Mouse (Mus musculus) embryo, embryonic 9.5 days (tissue): ENCODE measurements around the gene Entpd3.
A peak's percentile ranks its signal among the peaks of the same experiment; 100 is the strongest.

Experiments
- DNase-seq: peaks from one replicate; pipeline ENCODE4 v3.0.0-alpha.2; 2017; ENCODE audit errors: extremely low spot score

The Entpd3 gene

DNA sequence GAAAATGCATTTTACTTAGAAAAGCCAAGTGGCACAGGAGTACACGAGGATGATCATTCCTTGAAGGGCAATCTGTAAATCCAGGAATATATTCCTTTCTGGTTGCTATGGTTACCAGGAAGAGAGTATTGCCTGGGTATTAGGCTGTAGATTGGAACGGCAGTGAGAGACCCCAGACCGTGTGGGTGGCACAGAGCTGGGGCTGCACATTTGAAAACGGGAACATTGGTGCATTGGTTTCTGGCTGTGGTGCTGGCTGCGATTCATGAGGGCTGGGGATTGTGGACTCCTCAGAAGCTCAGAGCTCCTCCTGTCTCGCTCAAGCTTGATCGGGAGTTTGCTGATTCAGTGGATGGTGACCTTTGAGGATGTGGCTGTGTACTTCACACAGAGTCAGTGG, 40.2 kb downstream of the Entpd3 start:
- no peak for DNase-seq

DNA sequence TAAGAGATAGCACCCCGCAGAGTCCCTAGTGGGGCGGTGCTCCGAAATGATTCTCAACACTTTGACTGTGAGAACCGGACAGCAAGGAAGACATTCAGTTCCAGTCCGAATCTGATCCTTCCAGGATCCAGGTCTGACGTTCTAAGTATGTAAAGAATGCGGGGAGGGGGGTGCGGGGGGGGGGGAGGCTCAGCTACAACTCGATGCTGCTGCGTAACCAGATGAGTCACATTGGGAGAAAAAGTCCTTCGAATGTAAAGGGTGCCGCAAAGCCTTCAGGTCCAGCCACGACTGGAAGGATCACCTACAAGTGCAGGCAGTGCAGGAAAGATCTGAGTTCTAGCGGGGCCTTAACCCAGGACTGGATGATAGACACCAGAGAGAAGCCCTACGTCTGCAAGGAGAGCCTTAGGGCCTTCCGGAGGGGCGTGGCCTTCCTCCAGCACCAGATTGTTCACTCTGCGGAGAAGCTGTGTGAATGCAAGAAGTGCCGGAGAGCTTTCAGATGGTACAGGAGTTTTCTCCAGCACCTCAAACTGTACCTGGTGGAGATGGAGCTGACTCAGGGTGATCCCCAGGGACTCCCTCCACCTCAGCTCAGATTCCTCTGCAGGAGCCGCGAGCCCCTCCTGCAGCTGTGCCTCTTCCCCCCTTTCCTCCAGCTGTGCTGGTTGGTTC, 42.5 kb downstream of the Entpd3 start:
- DNase-seq: peak; percentile 76

- DNase-seq: peak; percentile 85
These were observed 43.1 kb downstream of the Entpd3 start for GRCm38 (mm10) chr9:120582619-120583308.

DNA sequence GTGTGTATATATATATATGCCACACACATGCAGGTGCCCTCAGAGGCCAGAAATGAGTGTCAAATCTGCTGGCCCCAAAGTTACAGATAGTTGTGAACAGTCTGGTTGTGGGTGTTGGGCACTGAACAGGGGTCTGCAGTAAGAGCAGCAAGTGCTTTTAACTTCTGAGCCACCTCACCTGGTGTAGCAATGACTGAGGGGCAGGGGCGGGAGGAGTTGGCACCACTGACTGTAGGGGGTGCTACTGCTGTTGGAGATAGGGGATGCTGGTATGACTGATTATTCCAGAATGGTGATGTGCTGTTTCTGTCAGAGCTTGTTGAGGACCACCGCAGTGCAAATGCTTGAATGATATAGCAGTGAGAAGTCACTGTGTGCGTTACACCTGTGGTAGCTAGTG, 43.7 kb downstream of the Entpd3 start:
- no peak for DNase-seq

- peak; percentile 80 for DNase-seq
These were observed 46.9 kb downstream of the Entpd3 start for GRCm38 (mm10) chr9:120586546-120586945.

GRCm38 (mm10) chr9:120591490-120591889, 51.9 kb downstream of the Entpd3 start:
- DNase-seq: peak; percentile 85

GRCm38 (mm10) chr9:120593383-120594101, 53.9 kb downstream of the Entpd3 start:
- no peak for DNase-seq

DNA sequence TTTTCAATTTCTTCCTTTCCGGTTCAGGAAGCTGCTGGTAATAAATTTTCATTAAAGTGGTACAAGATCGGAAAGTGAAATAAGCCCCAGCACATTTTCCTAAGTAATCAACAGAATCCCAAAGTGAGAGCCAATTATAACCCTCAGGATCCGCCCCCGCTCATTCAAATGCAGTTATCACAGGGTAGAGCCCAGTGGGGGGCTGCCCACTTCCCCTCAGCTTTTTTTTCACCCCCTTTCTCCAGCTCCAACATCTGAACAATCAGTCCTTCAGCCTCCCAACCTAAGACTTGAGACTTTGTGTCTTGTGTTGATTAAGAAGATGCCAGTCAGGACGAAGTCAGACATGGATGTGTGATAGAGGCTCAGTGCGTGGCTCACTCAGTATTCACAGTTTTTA, 55.2 kb downstream of the Entpd3 start:
- DNase-seq: no peak

DNA sequence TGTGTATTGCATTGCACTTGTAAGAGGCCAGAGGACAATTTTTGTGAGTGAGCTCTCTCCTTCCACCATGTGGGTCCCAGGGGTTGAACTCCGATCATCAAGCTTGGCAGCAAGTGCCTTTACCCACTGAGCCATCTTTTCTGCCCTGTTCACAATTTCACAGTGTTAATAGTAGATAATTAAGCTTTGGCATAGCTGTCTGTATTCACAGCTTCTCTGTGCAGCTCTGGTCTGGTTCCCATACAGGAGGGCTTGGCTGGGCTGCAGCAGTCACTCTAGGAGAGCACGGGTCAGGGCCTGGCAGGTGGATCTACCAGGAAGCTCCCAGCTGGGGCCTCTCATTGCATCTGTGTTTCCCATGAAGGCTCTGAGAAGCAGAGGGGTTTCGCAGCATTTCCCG, 55.7 kb downstream of the Entpd3 start:
- no peak for DNase-seq

- peak; percentile 83 for DNase-seq
These were observed 62.0 kb downstream of the Entpd3 start for GRCm38 (mm10) chr9:120601488-120602171.

DNA sequence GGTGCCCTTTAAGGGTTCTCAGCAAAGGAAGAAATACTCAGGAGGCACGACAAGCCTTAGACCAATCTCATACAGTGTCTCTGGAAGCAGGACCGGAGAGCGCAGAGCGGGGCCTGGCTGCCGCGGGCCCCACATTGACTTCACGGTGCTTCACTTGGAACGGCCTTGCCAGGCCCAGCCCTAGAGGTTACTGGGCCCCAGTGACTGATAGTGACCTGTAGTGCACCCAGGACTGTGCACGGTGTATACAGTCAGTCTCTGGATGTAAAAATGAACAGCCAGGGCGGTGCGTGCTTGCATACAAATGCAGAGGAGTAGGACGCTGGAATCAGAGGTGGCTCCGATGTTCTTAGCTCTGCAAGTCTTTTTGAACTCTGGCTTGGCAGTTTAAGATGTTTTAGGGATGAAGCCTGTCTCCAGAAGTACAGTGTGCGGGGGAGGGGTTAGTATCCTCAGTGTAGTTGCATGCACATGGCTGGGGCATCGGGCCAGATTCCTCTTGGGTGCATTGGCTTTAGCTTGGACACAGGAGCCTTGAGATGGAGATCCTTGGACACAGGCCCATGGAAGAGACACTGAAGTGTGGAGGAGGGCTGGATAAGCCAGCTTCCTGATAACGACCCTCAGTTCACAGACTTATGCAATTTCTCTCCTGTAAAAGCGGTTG, 62.7 kb downstream of the Entpd3 start:
- peak; percentile 19 for DNase-seq

GRCm38 (mm10) chr9:120602839-120603511, 63.4 kb downstream of the Entpd3 start:
- DNase-seq: peak; percentile 93

DNA sequence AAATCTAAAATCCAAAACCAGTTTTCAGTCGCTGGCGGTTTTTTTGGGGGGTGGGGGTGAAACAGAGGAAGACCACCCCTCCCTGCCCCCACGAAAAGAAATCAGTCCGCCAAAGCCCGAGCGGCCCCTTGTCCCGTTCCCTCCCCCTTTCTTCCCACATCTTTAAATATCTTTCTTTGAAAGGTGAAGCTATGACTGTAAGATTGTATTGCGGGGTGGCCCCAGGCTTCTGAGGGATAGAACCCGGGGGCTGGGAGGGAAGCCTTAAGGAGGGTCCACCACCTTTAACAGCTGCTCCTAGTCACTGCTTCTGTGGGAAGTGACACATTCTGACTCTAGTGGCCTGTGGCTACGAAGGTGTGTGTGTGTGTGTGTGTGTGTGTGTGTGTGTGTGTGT, 63.9 kb downstream of the Entpd3 start:
- no peak for DNase-seq

DNA sequence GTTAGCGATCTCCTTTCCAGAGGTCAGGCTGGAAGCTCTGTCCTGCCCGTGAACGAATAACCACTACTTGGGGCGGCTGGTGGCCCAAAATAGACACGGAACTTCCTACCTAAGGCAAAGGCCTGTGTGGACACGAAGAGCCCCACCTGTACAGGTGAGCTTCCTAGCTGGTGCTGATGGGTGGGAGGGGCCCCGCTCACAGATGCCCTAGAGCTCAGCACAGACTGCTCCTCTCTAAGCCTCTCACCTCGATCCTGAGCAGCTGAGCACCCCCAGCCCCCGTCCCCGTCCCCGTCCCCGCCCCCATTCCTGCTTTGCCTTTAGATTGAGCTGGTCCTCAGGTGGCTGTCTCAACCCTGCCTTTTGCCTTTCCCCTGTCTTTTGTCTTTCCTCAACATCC, 64.3 kb downstream of the Entpd3 start:
- no peak for DNase-seq

DNA sequence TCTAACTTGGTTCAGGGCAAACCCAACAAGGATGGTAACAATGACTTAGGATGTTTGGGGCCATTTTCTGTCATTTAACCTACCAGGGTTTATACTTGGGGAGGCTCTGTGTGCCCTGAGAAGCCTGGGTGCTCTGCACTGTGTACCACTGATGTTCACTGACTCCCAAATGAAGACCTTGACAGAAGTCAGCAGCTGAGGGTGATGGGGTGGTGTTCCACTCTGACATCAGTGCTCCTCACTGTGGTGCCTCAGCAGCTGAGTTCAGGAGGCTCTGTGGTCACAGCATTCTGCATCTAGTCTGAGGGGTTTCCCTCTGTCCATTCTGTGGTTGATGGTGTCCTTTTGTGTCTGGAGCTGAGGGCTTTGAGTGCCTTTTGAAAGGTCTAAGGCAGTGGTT, 71.4 kb downstream of the Entpd3 start:
- no peak for DNase-seq

DNA sequence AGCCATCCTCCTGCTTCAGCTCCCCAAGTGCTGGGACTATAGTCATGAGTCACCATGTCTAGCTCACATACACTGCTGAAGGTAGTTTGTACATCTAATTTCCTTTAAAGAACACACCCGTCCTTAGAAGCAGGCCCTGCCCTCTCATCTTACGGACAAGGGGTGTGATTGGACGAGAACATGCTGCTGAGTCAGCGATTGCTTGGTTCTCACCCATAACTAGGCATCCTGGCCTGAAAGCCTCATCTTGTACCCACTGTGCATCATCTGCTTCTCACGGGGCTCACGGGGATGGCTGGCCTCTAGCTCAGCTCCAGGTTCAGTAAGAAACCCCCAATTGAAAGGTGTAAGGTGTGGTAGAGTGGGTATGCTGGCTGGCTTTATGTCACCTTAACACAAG, 74.4 kb downstream of the Entpd3 start:
- DNase-seq: no peak
